Mouse (Mus musculus): ENCODE measurements around the gene Cytip. TPM values are rescaled to one million over a fixed set of nuclear protein-coding genes. Genes with fewer than 3 reads are reported as not detected.

Cytip gene
- 820 to 1,108 TPM (median 1,028 TPM) in 3 replicates for total RNA-seq (2017)

- no peak for ATAC-seq (replicated peaks; ENCODE audit: insufficient number of reproducible peaks, low FRiP score, low TSS enrichment, poor library complexity, severe bottlenecking)
Observed at GRCm38 (mm10) chr2:58195346-58195745, at the start of gene Cytip. Cytip (minus strand) TSS chr2:58195532.

GRCm38 (mm10) chr2:58240639-58241038 lies 45.3 kb upstream of the Cytip start:
- no peak for ATAC-seq (replicated peaks; ENCODE audit: insufficient number of reproducible peaks, low FRiP score, low TSS enrichment, poor library complexity, severe bottlenecking)

- no peak for ATAC-seq (replicated peaks; ENCODE audit: insufficient number of reproducible peaks, low FRiP score, low TSS enrichment, poor library complexity, severe bottlenecking)
Observed at GRCm38 (mm10) chr2:58237487-58237886, 42.2 kb upstream of the Cytip start.

- peak; percentile 59; the same call in 1 of the 2 replicates for ATAC-seq (replicated peaks; ENCODE audit: insufficient number of reproducible peaks, low FRiP score, low TSS enrichment, poor library complexity, severe bottlenecking)
Observed at GRCm38 (mm10) chr2:58199442-58199841, 4.1 kb upstream of the Cytip start.

GRCm38 (mm10) chr2:58196880-58197279 lies 1.5 kb upstream of the Cytip start:
- peak; percentile 76 for ATAC-seq (replicated peaks; ENCODE audit: insufficient number of reproducible peaks, low FRiP score, low TSS enrichment, poor library complexity, severe bottlenecking)

GRCm38 (mm10) chr2:58194422-58195115 lies 763 bp downstream of the Cytip start:
- no peak for ATAC-seq (replicated peaks; ENCODE audit: insufficient number of reproducible peaks, low FRiP score, low TSS enrichment, poor library complexity, severe bottlenecking)

GRCm38 (mm10) chr2:58192160-58192559 lies 3.2 kb downstream of the Cytip start:
- no peak for ATAC-seq (replicated peaks; ENCODE audit: insufficient number of reproducible peaks, low FRiP score, low TSS enrichment, poor library complexity, severe bottlenecking)

GRCm38 (mm10) chr2:58189501-58189900 lies 5.8 kb downstream of the Cytip start:
- ATAC-seq (replicated peaks; ENCODE audit: insufficient number of reproducible peaks, low FRiP score, low TSS enrichment, poor library complexity, severe bottlenecking) = 0 out of 2 replicates have a peak, but pooled peaks have one; percentile 24

GRCm38 (mm10) chr2:58188903-58189302 lies 6.4 kb downstream of the Cytip start:
- ATAC-seq (replicated peaks; ENCODE audit: insufficient number of reproducible peaks, low FRiP score, low TSS enrichment, poor library complexity, severe bottlenecking) = peak; percentile 58; the same call in 1 of the 2 replicates

GRCm38 (mm10) chr2:58187310-58188051 lies 7.9 kb downstream of the Cytip start:
- no peak for ATAC-seq (replicated peaks; ENCODE audit: insufficient number of reproducible peaks, low FRiP score, low TSS enrichment, poor library complexity, severe bottlenecking)

GRCm38 (mm10) chr2:58184197-58184596 lies 11.1 kb downstream of the Cytip start:
- ATAC-seq (replicated peaks; ENCODE audit: insufficient number of reproducible peaks, low FRiP score, low TSS enrichment, poor library complexity, severe bottlenecking) = peak; percentile 67

- ATAC-seq (replicated peaks; ENCODE audit: insufficient number of reproducible peaks, low FRiP score, low TSS enrichment, poor library complexity, severe bottlenecking) = peak; percentile 89
Observed at GRCm38 (mm10) chr2:58183658-58184057, 11.7 kb downstream of the Cytip start.

- ATAC-seq (replicated peaks; ENCODE audit: insufficient number of reproducible peaks, low FRiP score, low TSS enrichment, poor library complexity, severe bottlenecking) = no peak
Observed at GRCm38 (mm10) chr2:58180776-58181175, 14.6 kb downstream of the Cytip start.

GRCm38 (mm10) chr2:58179056-58179455 lies 16.3 kb downstream of the Cytip start:
- ATAC-seq (replicated peaks; ENCODE audit: insufficient number of reproducible peaks, low FRiP score, low TSS enrichment, poor library complexity, severe bottlenecking) = peak; percentile 74

- ATAC-seq (replicated peaks; ENCODE audit: insufficient number of reproducible peaks, low FRiP score, low TSS enrichment, poor library complexity, severe bottlenecking) = no peak
Observed at GRCm38 (mm10) chr2:58175392-58176291, 19.7 kb downstream of the Cytip start.

- ATAC-seq (replicated peaks; ENCODE audit: insufficient number of reproducible peaks, low FRiP score, low TSS enrichment, poor library complexity, severe bottlenecking) = no peak
Observed at GRCm38 (mm10) chr2:58174476-58175286, 20.7 kb downstream of the Cytip start.

GRCm38 (mm10) chr2:58172963-58173362 lies 22.4 kb downstream of the Cytip start:
- 0 out of 2 replicates have a peak, but pooled peaks have one; percentile 29 for ATAC-seq (replicated peaks; ENCODE audit: insufficient number of reproducible peaks, low FRiP score, low TSS enrichment, poor library complexity, severe bottlenecking)

GRCm38 (mm10) chr2:58169173-58169572 lies 26.2 kb downstream of the Cytip start:
- 0 out of 2 replicates have a peak, but pooled peaks have one; percentile 22 for ATAC-seq (replicated peaks; ENCODE audit: insufficient number of reproducible peaks, low FRiP score, low TSS enrichment, poor library complexity, severe bottlenecking)

All from monocyte, adult 5-6 weeks (primary cell).